Mouse (Mus musculus) cortical plate, adult 2 months (tissue): ENCODE results near the gene Veph1.

ENCODE experiments used
- CTCF ChIP-seq: fragments of 200-500 bp; IDR thresholded peaks from 2 replicates; pipeline ENCODE4 v1.5.1; 2011; ENCODE audit warnings: mild to moderate bottlenecking, control low read depth, low read length; ENCODE audit not compliant: insufficient read depth; ENCODE audit errors: extremely low read depth
- POLR2A ChIP-seq: fragments of 200-500 bp; IDR thresholded peaks from 2 replicates; pipeline ENCODE4 v1.6.1; 2011; ENCODE audit warnings: mild to moderate bottlenecking, low read length, control low read depth; ENCODE audit not compliant: insufficient read depth; ENCODE audit errors: extremely low read depth

DNA sequence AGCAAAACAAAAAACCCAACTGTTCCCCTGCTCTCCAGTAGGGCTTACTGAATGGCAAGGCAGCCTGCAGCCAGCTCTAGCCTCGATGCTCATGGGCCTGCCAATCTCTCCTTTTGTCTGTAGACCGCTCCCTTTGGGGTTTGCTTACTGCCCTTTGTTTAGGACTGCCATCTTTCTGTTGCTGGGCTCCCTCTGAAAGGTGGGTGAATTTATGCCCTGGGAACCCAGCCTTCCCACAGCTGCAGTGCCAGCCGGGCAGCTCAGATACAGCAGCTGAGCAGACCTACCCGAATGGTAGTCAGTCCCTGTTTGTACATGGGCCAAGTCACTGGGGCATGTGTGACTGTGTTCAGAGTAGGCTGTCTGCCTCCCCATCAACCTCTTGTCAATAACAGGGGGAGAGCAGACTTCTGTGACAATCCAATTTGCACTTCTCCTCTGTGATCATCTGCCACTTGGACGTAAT lies 28.9 kb upstream of the Veph1 start:
- TF ChIP-seq CTCF (no peak), POLR2A (no peak)
